Mouse (Mus musculus) testis, postnatal 14 days (tissue): ENCODE results near the gene Cnih2.

Source experiments
- DNase-seq: peaks from one replicate; pipeline ENCODE4 v3.0.0; 2021; ENCODE audit warnings: low spot score

Gene Cnih2

GRCm38 (mm10) chr19:5098363-5099143, at the start of gene Cnih2:
TSS of gene Cnih2 (minus strand) at chr19:5098521.
- DNase-seq: peak; percentile 20

GRCm38 (mm10) chr19:5139640-5140039, 41.3 kb upstream of the Cnih2 start:
- DNase-seq: no peak

GRCm38 (mm10) chr19:5131237-5131636, 32.9 kb upstream of the Cnih2 start:
- DNase-seq: no peak

- no peak for DNase-seq
Measured at GRCm38 (mm10) chr19:5129770-5130169, 31.4 kb upstream of the Cnih2 start.

- DNase-seq: no peak
Measured at GRCm38 (mm10) chr19:5124055-5124614, 25.8 kb upstream of the Cnih2 start.

- DNase-seq: no peak
Measured at GRCm38 (mm10) chr19:5123241-5123640, 24.9 kb upstream of the Cnih2 start.

- peak; percentile 73 for DNase-seq
Measured at GRCm38 (mm10) chr19:5122492-5122891, 24.2 kb upstream of the Cnih2 start.

- DNase-seq: no peak
Measured at GRCm38 (mm10) chr19:5118384-5118698, 20.0 kb upstream of the Cnih2 start, which contains the start of gene Klc2. TSS of gene Klc2 (minus strand) at chr19:5118560.

GRCm38 (mm10) chr19:5117494-5118383, 19.4 kb upstream of the Cnih2 start:
- peak; percentile 94 for DNase-seq

GRCm38 (mm10) chr19:5113783-5114182, 15.5 kb upstream of the Cnih2 start:
- no peak for DNase-seq

- DNase-seq: no peak
Measured at GRCm38 (mm10) chr19:5109659-5110453, 11.5 kb upstream of the Cnih2 start.

GRCm38 (mm10) chr19:5108702-5109101, 10.4 kb upstream of the Cnih2 start:
- DNase-seq: no peak

- DNase-seq: peak; percentile 75
Measured at GRCm38 (mm10) chr19:5108271-5108575, 9.9 kb upstream of the Cnih2 start.

GRCm38 (mm10) chr19:5107556-5108270, 9.4 kb upstream of the Cnih2 start:
- no peak for DNase-seq

- DNase-seq: peak; percentile 98
Measured at GRCm38 (mm10) chr19:5106731-5107191, 8.4 kb upstream of the Cnih2 start, which contains the start of gene Rab1b. TSS of gene Rab1b (minus strand) at chr19:5107072.

- no peak for DNase-seq
Measured at GRCm38 (mm10) chr19:5106074-5106473, 7.8 kb upstream of the Cnih2 start.

GRCm38 (mm10) chr19:5097521-5098362, 579 bp downstream of the Cnih2 start:
- DNase-seq: no peak

- no peak for DNase-seq
Measured at GRCm38 (mm10) chr19:5095887-5096474, 2.3 kb downstream of the Cnih2 start.

GRCm38 (mm10) chr19:5094746-5095417, 3.4 kb downstream of the Cnih2 start:
- no peak for DNase-seq
